Mouse (Mus musculus): Measurements from ENCODE around the gene Nxph4. TPM values are rescaled to one million over a fixed set of nuclear protein-coding genes. Genes with fewer than 3 reads are reported as not detected.

The Nxph4 gene
- polyA plus RNA-seq (2012; ENCODE audit: low replicate concordance) = 0.07 TPM in 1 of 2 replicates, not detected in the other

DNA sequence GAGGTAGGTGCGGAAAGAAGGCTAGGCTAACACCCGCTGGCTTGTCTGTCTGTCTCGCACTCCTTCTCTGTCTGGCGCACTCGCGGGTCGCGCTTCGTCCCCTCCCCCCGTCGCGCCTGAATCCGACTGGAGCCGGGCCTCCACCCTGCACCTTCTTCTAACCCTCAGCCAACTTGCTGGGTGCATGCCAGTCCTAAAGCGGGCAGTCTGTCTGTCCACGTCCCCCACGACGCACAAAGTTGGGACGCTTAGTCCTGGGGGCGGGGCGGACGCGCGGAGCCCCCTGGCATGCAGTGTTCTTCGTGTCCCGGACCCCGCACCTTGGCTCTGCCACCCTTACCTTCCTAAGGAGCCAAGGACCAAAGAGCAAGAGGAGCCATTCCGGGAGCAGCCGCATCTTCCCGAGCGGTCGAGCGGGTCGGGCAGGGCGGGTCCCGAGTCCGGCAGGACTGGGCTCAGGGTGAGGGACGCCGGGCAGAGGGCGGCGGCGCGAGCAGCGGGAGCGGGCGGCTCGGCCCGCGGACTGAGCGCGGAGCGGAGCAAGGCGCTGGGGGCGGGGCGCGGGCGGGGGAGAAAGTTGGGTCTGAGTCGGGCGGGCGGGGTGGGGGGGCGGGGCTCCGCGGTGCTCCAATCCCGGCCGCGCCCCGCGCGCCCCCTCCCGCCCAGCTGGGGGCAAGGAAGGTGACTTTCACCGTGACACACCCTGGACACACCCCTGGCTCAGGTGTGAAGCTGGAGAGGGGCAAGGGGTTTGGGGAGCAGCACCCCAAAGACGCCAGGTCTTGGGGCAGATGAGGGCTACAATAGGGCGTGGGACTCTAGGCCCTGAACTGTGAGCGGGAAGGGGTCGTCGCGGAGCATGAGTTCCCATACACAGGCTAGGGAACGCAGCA lies at the start of gene Nxph4:
Gene Nxph4 (minus strand): TSS at position 524 of the 893 bp plus-strand sequence.

DNA sequence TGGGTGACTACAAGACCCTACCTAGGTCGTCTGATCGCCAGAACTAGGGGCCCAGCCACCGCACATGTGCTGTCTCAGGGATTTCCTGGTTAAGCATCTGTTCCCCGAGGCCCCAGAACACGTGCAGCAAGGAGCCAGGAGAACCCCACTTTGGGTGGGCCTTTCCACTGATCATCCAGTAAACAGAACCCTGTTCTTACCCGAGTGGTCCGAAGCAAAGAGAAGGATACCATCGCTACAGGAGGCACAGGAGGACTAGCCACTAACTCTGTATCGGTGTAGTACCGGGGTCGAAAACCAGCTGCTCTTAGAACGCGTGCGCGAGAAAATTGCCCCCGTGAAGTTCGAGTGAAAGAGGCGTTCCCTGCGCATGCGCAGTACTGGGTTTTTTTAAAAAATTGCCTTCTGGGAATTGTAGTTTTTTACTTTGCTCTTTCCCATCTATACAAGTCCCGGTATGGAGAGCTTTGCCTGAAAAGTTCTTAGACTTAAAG lies 12.2 kb downstream of the Nxph4 start, which contains the start of gene Shmt2:
Gene Shmt2 (minus strand): TSS at position 357 of the 494 bp plus-strand sequence.

DNA sequence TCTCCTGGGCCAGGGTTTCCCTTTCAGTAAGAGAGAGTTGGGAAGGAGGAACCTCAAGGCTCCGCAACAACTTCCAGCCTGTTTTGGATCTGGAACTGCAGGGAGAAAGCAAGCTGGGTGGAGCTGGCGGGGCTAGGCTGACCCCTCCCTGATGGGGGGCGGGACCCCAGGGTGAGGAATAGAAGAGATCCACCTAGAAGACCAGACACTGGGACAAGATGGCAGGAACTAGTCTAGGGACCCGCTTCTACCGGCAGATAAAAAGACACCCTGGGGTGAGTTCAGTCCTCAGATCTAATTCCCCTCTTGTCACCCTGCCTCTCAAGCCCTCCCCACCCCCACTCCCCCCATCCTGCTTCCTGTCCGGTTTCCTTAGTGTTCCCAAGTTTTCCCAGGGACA lies 19.6 kb downstream of the Nxph4 start, which contains the start of gene Ndufa4l2:
Gene Ndufa4l2 (plus strand): TSS at position 204 of the 400 bp plus-strand sequence.

DNA sequence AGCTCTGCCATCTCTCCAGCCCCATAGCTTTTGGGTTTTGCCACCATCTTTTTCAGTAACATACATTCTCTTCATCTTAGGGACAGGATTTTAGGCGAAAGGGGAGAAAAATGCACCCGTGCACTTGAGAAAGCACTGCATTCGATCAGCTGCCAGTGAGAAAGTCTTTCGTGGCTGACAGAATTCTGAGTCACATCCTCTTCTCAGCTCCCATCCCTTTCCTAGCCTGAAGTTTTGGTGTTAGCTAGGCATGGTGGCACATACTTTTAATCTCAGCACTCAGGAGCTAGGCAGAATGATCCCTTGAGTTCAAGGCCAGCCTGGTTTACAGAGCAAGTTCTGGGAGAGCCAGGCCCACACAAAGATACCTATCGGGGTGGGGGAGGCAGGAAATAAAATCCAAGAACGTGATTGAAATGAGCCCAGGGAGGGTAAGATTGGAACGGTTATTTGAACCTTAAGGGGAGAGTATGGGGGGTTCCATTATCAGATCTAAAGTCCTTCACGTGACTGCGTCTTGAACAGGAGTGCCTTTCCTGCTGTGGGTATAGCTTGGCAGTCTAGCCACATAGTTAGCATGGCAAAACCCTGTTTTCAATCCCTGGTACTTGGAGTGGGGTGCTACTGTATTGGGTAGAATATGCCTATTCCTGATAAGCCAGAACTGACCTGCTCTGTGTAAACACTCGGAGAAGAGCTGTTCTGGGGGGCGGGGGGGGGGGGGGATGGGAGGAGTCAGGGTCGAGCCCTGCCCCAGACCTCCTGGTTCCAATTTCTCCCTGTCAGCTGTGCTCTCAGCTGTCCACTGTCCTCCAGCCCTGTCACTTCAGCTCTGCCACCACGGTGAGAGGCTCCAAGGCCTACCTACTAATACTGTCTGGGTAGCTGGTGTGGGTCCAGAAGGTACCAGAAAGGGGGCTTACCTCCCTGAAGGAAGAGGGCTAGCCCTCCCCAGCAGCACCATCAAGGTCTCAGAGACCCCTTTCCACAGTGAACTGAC lies 33.2 kb downstream of the Nxph4 start, which contains the start of gene Stac3:
Gene Stac3 (plus strand): TSS at position 793 of the 1,000 bp plus-strand sequence.

Other genes with a start within 250 kb of the Nxph4 start
- gene Mbd6, start 245.5 kb downstream of the Nxph4 start, polyA plus RNA-seq (2012; ENCODE audit: low replicate concordance) = 232 and 753 TPM in 2 replicates
- gene Mars, start 222.8 kb downstream of the Nxph4 start, polyA plus RNA-seq (2012; ENCODE audit: low replicate concordance) = 10.4 and 46.9 TPM in 2 replicates
- gene Arhgap9, start 212.6 kb downstream of the Nxph4 start, polyA plus RNA-seq (2012; ENCODE audit: low replicate concordance) = 62.6 and 140 TPM in 2 replicates
- gene Gli1, start 192.6 kb downstream of the Nxph4 start, polyA plus RNA-seq (2012; ENCODE audit: low replicate concordance) = 0.10 TPM in 2 replicates
- gene Inhbe, start 180.1 kb downstream of the Nxph4 start, polyA plus RNA-seq (2012; ENCODE audit: low replicate concordance) = not detected in 2 replicates
- not detected in 2 replicates for gene Inhbc, start 164.1 kb downstream of the Nxph4 start, polyA plus RNA-seq (2012; ENCODE audit: low replicate concordance)
- gene R3hdm2, start 154.2 kb downstream of the Nxph4 start, polyA plus RNA-seq (2012; ENCODE audit: low replicate concordance) = 148 and 183 TPM in 2 replicates
- gene Stac3, start 32.9 kb downstream of the Nxph4 start, polyA plus RNA-seq (2012; ENCODE audit: low replicate concordance) = 1.4 and 2.5 TPM in 2 replicates
- 0.44 and 1.5 TPM in 2 replicates for gene Ndufa4l2, start 19.6 kb downstream of the Nxph4 start, polyA plus RNA-seq (2012; ENCODE audit: low replicate concordance)
- 94.2 and 147 TPM in 2 replicates for gene Shmt2, start 12.1 kb downstream of the Nxph4 start, polyA plus RNA-seq (2012; ENCODE audit: low replicate concordance)
- gene Lrp1, start 86.6 kb upstream of the Nxph4 start, polyA plus RNA-seq (2012; ENCODE audit: low replicate concordance) = 275 and 343 TPM in 2 replicates
- 45.8 and 162 TPM in 2 replicates for gene Stat6, start 108.4 kb upstream of the Nxph4 start, polyA plus RNA-seq (2012; ENCODE audit: low replicate concordance)
- 1.4 and 2.3 TPM in 2 replicates for gene Nemp1, start 132.3 kb upstream of the Nxph4 start, polyA plus RNA-seq (2012; ENCODE audit: low replicate concordance)
- 35.7 and 62.7 TPM in 2 replicates for gene Nab2, start 134.0 kb upstream of the Nxph4 start, polyA plus RNA-seq (2012; ENCODE audit: low replicate concordance)
- 0.06 TPM in 1 of 2 replicates, not detected in the other for gene Myo1a, start 170.6 kb upstream of the Nxph4 start, polyA plus RNA-seq (2012; ENCODE audit: low replicate concordance)
- 0.58 and 3.1 TPM in 2 replicates for gene Tac2, start 189.9 kb upstream of the Nxph4 start, polyA plus RNA-seq (2012; ENCODE audit: low replicate concordance)
- gene Zbtb39, start 205.0 kb upstream of the Nxph4 start, polyA plus RNA-seq (2012; ENCODE audit: low replicate concordance) = 3.1 and 3.6 TPM in 2 replicates
- 0.07 and 3.4 TPM in 2 replicates for gene Gpr182, start 217.2 kb upstream of the Nxph4 start, polyA plus RNA-seq (2012; ENCODE audit: low replicate concordance)
- gene Rdh1, start 225.2 kb upstream of the Nxph4 start, polyA plus RNA-seq (2012; ENCODE audit: low replicate concordance) = 0.08 and 0.13 TPM in 2 replicates
- 0.10 and 0.20 TPM in 2 replicates for gene Rdh16f1, start 225.2 kb upstream of the Nxph4 start, polyA plus RNA-seq (2012; ENCODE audit: low replicate concordance)
- gene Rdh9, start 241.8 kb upstream of the Nxph4 start, polyA plus RNA-seq (2012; ENCODE audit: low replicate concordance) = 0.17 TPM in 1 of 2 replicates, not detected in the other